Mouse (Mus musculus) common myeloid progenitor, adult 5-6 weeks (primary cell): ENCODE results near the gene Cecr2. TPM values are rescaled to one million over a fixed set of nuclear protein-coding genes. Genes with fewer than 3 reads are reported as not detected.
A peak's percentile ranks its signal among the peaks of the same experiment; 100 is the strongest.
"Not testable (repeated sequence)": the region's sequence is repeated elsewhere in the genome, so short reads cannot be mapped to it uniquely, and the experiment has no call there.

Source experiments
- ATAC-seq: replicated peaks from 2 replicates; pipeline ENCODE4 v1.8.0; 2016; ENCODE audit warnings: low read depth, mild to moderate bottlenecking, moderate TSS enrichment, inconsistent platforms; ENCODE audit not compliant: poor library complexity, severe bottlenecking
- total RNA-seq: library from RNA; stranded (forward); fragments of 200-1000, 187-1606 nt; gene quantifications from 2 replicates; pipeline ENCODE4 v1.2.3, GENCODE M21; 2017

Cecr2 gene
- total RNA-seq, 1 experiment from 2014 or later = 5.4 TPM

DNA sequence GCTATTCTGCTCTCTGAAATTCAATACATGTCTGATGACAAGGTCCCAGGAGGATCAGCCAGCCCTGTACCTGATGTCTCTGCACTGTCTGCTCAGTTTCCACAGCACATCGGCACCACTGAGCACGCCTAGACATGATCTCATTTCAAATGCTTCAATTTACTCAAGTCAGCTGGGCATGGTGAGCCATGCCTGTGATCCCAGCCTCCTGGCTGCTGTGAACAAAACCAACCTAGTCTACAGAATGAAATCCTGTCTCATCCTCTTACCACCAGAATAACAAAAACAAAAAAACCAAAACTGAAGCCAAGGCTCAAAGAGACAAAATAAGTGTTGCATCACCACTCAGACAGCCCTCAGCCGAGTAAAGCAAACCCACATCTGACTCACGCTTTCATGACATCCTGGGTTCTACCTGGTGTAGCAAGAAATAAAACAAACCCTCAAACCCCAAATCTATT is 133.4 kb downstream of the Cecr2 start:
- no peak for ATAC-seq

DNA sequence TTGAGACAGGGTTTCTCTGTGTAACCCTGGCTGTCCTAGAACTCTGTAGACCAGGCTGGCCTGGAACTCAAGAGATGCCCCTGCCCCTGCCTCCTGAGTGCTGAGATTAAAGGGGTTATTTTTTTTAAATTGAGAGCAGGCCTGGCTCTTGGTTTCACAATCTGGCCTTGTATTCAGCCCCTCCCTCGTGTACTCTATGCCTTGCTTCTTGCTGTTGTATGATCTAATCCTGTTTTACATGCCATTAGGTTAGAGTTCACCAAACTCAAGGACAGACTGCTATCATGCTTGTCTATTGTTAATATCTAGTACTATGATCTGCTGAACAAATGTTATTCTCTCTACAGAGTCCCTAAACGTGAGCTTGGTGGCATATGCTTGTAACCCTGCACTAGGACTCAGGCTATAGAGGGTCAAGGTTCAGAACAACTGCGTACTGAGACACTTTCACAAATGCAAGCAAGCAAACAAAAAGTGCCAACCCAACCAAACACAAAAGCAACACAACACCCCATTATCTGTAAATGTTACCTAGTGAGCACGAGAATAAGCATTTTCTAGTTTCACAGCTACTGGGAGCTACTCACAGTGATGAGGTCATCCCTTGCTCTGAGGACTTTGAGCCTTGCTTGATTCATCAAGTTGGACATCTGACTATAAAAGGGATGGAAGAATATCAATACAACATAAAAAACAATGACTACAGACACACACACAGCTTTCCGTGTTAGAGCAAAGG is 141.0 kb downstream of the Cecr2 start:
- no peak for ATAC-seq

DNA sequence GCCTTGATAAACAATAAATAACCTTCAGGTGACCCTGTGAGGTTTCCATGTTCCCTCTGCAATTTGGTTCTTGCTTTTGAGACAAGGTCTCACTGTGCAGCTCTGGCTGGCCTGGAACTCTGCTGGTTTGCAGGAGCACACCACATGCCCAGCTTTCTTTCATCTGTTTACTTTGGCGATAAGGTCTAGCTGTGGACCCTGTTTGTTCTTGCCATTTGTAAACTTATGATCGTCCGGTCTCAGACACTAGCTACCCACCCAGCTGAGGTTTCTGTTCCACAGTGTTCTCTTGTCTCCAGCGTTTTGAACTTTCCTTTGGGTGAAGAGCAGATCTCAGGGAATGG is 141.5 kb downstream of the Cecr2 start:
- ATAC-seq = no peak

DNA sequence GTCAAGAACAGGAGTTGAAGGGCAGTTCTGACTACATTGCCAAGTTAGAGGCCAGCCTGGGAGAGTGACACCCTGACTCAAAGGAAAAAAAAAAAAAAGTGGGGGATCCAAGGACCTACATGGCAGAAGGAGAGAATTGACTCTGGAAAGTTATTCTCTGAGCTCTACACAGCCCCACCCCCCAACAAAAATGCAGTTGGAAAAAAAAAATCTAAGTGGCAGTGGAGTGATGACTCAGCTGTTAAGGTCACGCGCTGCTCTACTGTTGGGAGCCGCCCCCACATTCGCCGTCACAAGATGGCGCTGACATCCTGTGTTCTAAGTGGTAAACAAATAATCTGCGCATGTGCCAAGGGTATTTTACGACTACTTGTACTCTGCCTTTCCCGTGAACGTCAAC is 145.8 kb downstream of the Cecr2 start:
- not testable (repeated sequence) for ATAC-seq

DNA sequence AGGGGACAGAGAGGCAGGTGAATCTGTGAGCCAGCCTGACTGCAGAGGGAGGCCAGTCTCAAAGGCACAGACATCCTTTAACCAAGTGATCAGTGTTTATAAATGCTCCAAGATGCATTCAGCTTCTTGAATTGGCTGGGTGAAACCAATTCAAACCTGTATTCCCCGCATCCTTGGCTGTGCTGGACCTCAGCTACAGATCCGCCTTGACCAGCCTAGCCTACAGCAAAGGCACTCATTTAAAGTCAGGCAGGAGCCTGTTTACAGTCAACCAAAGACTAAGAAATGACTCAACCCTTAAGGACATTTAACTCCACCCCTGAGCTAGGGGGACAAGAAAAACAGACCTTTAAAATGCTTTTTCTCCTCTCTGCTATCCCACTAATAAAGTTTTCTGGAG is 153.1 kb downstream of the Cecr2 start:
- no peak for ATAC-seq

DNA sequence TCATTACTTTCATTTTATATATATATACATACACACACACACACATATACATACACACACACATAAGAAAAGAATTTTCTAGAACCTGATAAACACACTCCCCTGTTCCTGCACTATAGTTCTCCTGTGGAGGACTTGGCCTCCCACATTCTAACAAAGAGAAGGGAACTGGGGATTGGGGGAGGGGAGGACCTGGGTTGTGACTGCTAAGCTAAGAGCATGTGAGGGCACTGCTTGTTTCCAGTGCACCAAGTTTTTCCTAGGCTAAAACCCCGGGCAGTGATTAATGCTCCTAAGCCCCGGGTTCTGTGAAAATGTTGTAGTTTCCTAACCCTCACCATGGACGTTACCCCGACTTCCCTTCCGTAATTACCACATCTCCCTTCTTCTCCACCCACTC is 154.0 kb downstream of the Cecr2 start:
- 0 out of 2 replicates have a peak, but pooled peaks have one; percentile 13 for ATAC-seq

Other genes with a start within 250 kb of the Cecr2 start
- 29.6 and 31.8 TPM in 2 replicates for gene Il17ra, start 203.1 kb upstream of the Cecr2 start, total RNA-seq
- 0.53 and 0.73 TPM in 2 replicates for gene Tmem121b, start 172.6 kb upstream of the Cecr2 start, total RNA-seq
- gene Hdhd5, start 135.1 kb upstream of the Cecr2 start, total RNA-seq = 11.6 and 15.0 TPM in 2 replicates
- not detected in 2 replicates for gene Slc25a18, start 107.2 kb downstream of the Cecr2 start, total RNA-seq
- 62.9 and 99.9 TPM in 2 replicates for gene Atp6v1e1, start 156.4 kb downstream of the Cecr2 start, total RNA-seq
- gene Bcl2l13, start 169.8 kb downstream of the Cecr2 start, total RNA-seq = 25.9 and 38.9 TPM in 2 replicates